Mouse (Mus musculus) midbrain, postnatal 0 days (tissue): ENCODE measurements around the gene Cc2d1a. TPM values are rescaled to one million over a fixed set of nuclear protein-coding genes. Genes with fewer than 3 reads are reported as not detected.

ENCODE experiments used
- ATAC-seq: fragments of 200-750 bp; cut with Nextera tagmentation; 2 replicates; pipeline ENCODE4 v1.8.0; 2017; ENCODE audit warnings: moderate number of reproducible peaks, mild to moderate bottlenecking, moderate TSS enrichment, moderate library complexity; ENCODE audit not compliant: low FRiP score
- DNase-seq: peaks from one replicate; pipeline ENCODE4 v3.0.0-alpha.2; 2015; ENCODE audit warnings: low spot score
- H3K27ac ChIP-seq: fragments of 300-500 bp; sonication (generic); 2 replicates; pipeline ENCODE4 v1.5.1; 2014; ENCODE audit warnings: low read depth, mild to moderate bottlenecking, low read length, mixed read lengths
- H3K27me3 ChIP-seq: fragments of 300-500 bp; sonication (generic); 2 replicates; pipeline ENCODE4 v1.6.1; 2014; ENCODE audit warnings: low read length, control low read depth, mixed read lengths; ENCODE audit not compliant: insufficient read depth
- H3K36me3 ChIP-seq: fragments of 300-500 bp; sonication (generic); 2 replicates; pipeline ENCODE4 v1.6.1; 2014; ENCODE audit warnings: low read length, control low read depth, mixed read lengths; ENCODE audit not compliant: insufficient read depth
- H3K4me1 ChIP-seq: fragments of 300-500 bp; sonication (generic); 2 replicates; pipeline ENCODE4 v1.6.1; 2014; ENCODE audit warnings: mild to moderate bottlenecking, control low read depth, antibody characterized with exemption, low read length, mixed read lengths; ENCODE audit not compliant: insufficient read depth
- H3K4me2 ChIP-seq: fragments of 300-500 bp; sonication (generic); 2 replicates; pipeline ENCODE4 v1.6.1; 2014; ENCODE audit warnings: low read depth, mild to moderate bottlenecking, low read length, mixed read lengths; ENCODE audit not compliant: poor library complexity, severe bottlenecking
- H3K4me3 ChIP-seq: fragments of 300-500 bp; sonication (generic); 2 replicates; pipeline ENCODE4 v1.5.1; 2014; ENCODE audit warnings: low read depth, mild to moderate bottlenecking, low read length, moderate library complexity
- H3K9ac ChIP-seq: fragments of 300-500 bp; sonication (generic); replicated peaks from 2 replicates; pipeline ENCODE4 v1.6.1; 2014; ENCODE audit warnings: mild to moderate bottlenecking, low read length, moderate library complexity, mixed read lengths; ENCODE audit not compliant: poor library complexity, severe bottlenecking
- H3K9me3 ChIP-seq: fragments of 300-500 bp; sonication (generic); 2 replicates; pipeline ENCODE4 v1.6.1; 2016; ENCODE audit warnings: low read length, control low read depth
- CTCF ChIP-seq: IDR thresholded peaks from 2 replicates; pipeline ENCODE4 v1.5.1; 2016; ENCODE audit warnings: antibody characterized with exemption, mild to moderate bottlenecking
- WGBS: fragments of 180-500 bp; shearing (Covaris S2); extraction: QIAGEN DNeasy Blood & Tissue Kit; methylation state at CpG from one replicate; pipeline ENCODE4 v1.1.7; 2014; 5-methylcytosine and 5-hydroxymethylcytosine counted together
- polyA plus RNA-seq: library from polyadenylated mRNA; unstranded; fragments of >200 nt; fragmentation: Nextera tagmentation; extraction: Ambion mirVana; gene quantifications from 2 replicates; pipeline ENCODE4 v1.2.1, GENCODE M21; 2015
- total RNA-seq: library from RNA; depleted of rRNA; stranded (reverse); fragments of >200 nt; gene quantifications from 2 replicates; pipeline ENCODE4 v1.2.3, GENCODE M21; 2014

Gene Cc2d1a
- total and polyA plus RNA-seq, 2 experiments from 2014 or later = 65.9 to 101 TPM

GRCm38 (mm10) chr8:84180530-84181190, 32.9 kb upstream of the Cc2d1a start:
- Histone ChIP-seq H3K4me1 (peaks cover 26% of the 10 kb centered on the region), H3K9ac (peak overlapping the region; percentile 45), H3K4me2 (peak overlapping the region; percentile 49), H3K4me3 (peak overlapping the region; percentile 19), H3K36me3 (peaks cover 7% of the 10 kb centered on the region; the same call in 1 of the 2 replicates), H3K27ac (no peak overlapping the region), H3K27me3 (no peaks in the 10 kb centered on the region), H3K9me3 (no peaks in the 10 kb centered on the region)
- ATAC-seq = peak; percentile 32; the same call in 1 of the 2 replicates
- TF ChIP-seq CTCF = peak; percentile 27; the same call in 1 of the 2 replicates
- 1% methylated on average over 15 of the region's 16 CpGs for WGBS
- peak; percentile 44 for DNase-seq

GRCm38 (mm10) chr8:84179946-84180345, 32.2 kb upstream of the Cc2d1a start:
- ATAC-seq (no peak), DNase-seq (no peak)
- no peak for TF ChIP-seq CTCF
- H3K4me3 ChIP-seq = peak overlapping the region; percentile 19
- H3K36me3 ChIP-seq = peaks cover 7% of the 10 kb centered on the region; the same call in 1 of the 2 replicates
- 11% methylated on average over 4 of the region's 4 CpGs for WGBS
- H3K4me1 ChIP-seq = peaks cover 26% of the 10 kb centered on the region
- H3K27me3 ChIP-seq = no peaks in the 10 kb centered on the region
- peak overlapping the region; percentile 45 for H3K9ac ChIP-seq
- H3K4me2 ChIP-seq = peak overlapping the region; percentile 49
- no peak overlapping the region for H3K27ac ChIP-seq
- H3K9me3 ChIP-seq = no peaks in the 10 kb centered on the region

GRCm38 (mm10) chr8:84178592-84178991, 30.9 kb upstream of the Cc2d1a start:
- Histone ChIP-seq H3K4me2 (no peak overlapping the region), H3K9me3 (no peaks in the 10 kb centered on the region), H3K4me1 (peaks cover 26% of the 10 kb centered on the region), H3K27ac (no peak overlapping the region), H3K4me3 (no peak overlapping the region), H3K36me3 (peaks cover 9% of the 10 kb centered on the region), H3K9ac (no peak overlapping the region), H3K27me3 (no peaks in the 10 kb centered on the region)
- TF ChIP-seq CTCF = no peak
- 81% methylated on average over 8 of the region's 8 CpGs for WGBS
- no peak for ATAC-seq
- no peak for DNase-seq

- 94% methylated on average over 3 of the region's 3 CpGs for WGBS
- ATAC-seq (no peak), DNase-seq (no peak)
- H3K36me3 ChIP-seq = peaks cover 20% of the 10 kb centered on the region
- no peak overlapping the region for H3K27ac ChIP-seq
- peaks cover 20% of the 10 kb centered on the region for H3K4me1 ChIP-seq
- no peaks in the 10 kb centered on the region for H3K9me3 ChIP-seq
- H3K4me3 ChIP-seq = no peak overlapping the region
- H3K9ac ChIP-seq = no peak overlapping the region
- H3K27me3 ChIP-seq = no peaks in the 10 kb centered on the region
- no peak for TF ChIP-seq CTCF
- H3K4me2 ChIP-seq = no peak overlapping the region
Observed at GRCm38 (mm10) chr8:84177405-84177804, 29.7 kb upstream of the Cc2d1a start.

GRCm38 (mm10) chr8:84176560-84176959, 28.8 kb upstream of the Cc2d1a start:
- Histone ChIP-seq H3K9ac (no peak overlapping the region), H3K4me2 (no peak overlapping the region), H3K4me3 (no peak overlapping the region), H3K36me3 (peaks cover 29% of the 10 kb centered on the region), H3K27ac (no peak overlapping the region), H3K27me3 (no peaks in the 10 kb centered on the region), H3K4me1 (peaks cover 17% of the 10 kb centered on the region), H3K9me3 (no peaks in the 10 kb centered on the region)
- no peak for TF ChIP-seq CTCF
- ATAC-seq (no peak), DNase-seq (no peak)
- 34% methylated on average over 3 of the region's 3 CpGs for WGBS

GRCm38 (mm10) chr8:84173861-84174260, 26.1 kb upstream of the Cc2d1a start:
- Histone ChIP-seq H3K4me1 (no peaks in the 10 kb centered on the region), H3K4me3 (no peak overlapping the region), H3K27me3 (no peaks in the 10 kb centered on the region), H3K9me3 (no peaks in the 10 kb centered on the region), H3K4me2 (no peak overlapping the region), H3K27ac (no peak overlapping the region), H3K9ac (no peak overlapping the region), H3K36me3 (peaks cover 31% of the 10 kb centered on the region)
- 90% methylated on average over 6 of the region's 6 CpGs for WGBS
- TF ChIP-seq CTCF = peak; percentile 52
- ATAC-seq (no peak), DNase-seq (no peak)
